Mouse (Mus musculus): ENCODE data around the gene Lsm10. TPM values are rescaled to one million over a fixed set of nuclear protein-coding genes. Genes with fewer than 3 reads are reported as not detected.

Lsm10 gene
- total RNA-seq (2021), result 10 to 100 TPM; 11.3 to 14.4 TPM
- long read RNA-seq, experiment 1, transcript Lsm10-201 (2 exons, 943 nt), result major isoform, 10 of 15 reads
- long read RNA-seq, experiment 1, transcript Lsm10-203 (2 exons, 808 nt), result minor isoform, 5 of 15 reads
- long read RNA-seq, experiment 1, partial matches to known transcripts, result 0 of 15 reads
- long read RNA-seq, experiment 1, other reads (novel, unspliced or antisense), result 0 of 15 reads
- long read RNA-seq, experiment 2, partial matches to known transcripts, result 0 of 4 reads
- long read RNA-seq, experiment 2, other reads (novel, unspliced or antisense), result 1 of 4 reads

DNA sequence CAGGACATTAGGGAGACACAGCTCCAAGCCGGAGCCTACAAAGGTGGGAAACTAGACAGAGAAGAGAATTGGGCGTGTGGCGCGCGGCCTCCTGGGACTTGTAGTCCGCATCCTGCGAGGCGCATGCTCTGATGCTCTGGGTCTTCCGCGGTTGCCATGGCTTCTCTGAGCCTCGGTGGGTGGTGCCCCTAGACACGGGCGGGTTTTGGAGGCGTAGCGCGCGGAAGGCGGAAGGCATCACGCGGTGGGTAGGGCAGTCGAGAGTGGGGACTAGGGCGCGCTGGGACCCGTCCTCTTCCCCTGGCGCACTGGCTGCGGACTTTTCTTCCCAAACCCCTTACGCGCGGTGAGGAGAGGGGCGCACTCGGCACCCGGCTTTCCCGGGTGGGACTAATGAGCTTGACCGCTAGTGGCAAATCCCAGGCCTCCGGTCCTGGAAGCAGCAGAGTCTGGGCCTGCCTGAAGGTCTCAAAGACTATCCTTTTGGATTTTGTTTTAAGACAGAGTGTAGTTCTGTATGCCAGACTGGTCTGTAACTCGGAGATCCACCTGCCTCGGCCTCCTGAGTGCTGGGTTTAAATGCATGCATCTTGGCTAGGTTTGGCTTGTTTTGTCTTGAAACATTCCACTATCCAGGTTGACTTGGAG lies at the start of gene Lsm10:
Lsm10 (plus strand) TSS at position 160 of the 648 bp plus-strand sequence.
- peak within 1 kb of the TSS; percentile 78 for H3K4me3 ChIP-seq
- intact Hi-C loops (cut with DNase I), result no loop called here
- TF ChIP-seq CTCF (IDR thresholded peaks at IDR 0.05), result no peak; the same call in 1 of the 2 replicates
- peak; percentile 94 to 97 for DNase-seq (ENCODE audit: extremely low spot score in 1 of 2, low spot score in 2 of 2)
- H3K27ac ChIP-seq, result peak within 1 kb of the TSS; percentile 85

DNA sequence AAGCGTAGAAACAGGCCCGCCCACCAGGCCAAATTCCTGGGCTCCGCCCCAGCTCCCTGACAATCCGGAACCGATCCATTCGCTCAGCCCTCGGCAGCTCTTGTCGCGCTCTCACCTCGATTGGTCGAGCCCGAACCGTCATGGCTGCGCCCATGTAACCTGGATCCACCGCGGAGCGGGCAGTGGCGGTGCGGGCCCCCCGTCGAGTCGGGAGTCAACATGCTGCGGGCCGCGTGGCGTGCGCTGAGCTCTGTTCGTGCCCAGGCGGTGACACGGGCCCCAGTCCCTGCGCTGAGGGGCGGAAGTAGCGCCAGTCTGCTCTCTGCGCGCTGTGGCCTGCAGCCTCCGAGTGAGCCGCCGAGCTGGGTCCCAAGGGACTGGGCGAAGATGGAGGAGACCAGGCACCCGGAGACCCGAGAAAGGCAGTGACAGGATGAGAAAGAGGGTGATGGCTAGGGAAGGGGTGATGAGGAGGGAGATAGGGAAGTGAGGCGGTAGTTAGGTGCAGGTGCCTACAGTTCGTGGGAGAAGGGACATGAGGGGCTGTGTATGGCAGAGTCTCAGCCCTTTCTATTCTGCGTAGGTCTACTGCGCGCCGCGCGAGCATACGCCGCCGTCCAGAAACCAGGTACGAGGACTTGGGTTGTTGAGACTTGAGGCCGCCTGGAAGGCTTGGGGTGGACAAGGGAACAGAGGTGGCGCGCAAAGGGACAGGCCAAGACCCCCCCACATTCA lies 49.4 kb upstream of the Lsm10 start, which contains the start of gene Mrps15:
Mrps15 (plus strand) TSS at position 75 of the 735 bp plus-strand sequence.
- H3K4me3 ChIP-seq, result peak within 1 kb of the TSS; percentile 85
- peak within 1 kb of the TSS; percentile 70 for H3K27ac ChIP-seq
- DNase-seq (ENCODE audit: extremely low spot score in 1 of 2, low spot score in 2 of 2), result peak; percentile 80 to 86
- TF ChIP-seq CTCF (IDR thresholded peaks at IDR 0.05), result no peak
- intact Hi-C loops (cut with DNase I), result loop anchor here (5.0 kb wide), 1 partner anchor 1185 kb away; the partner anchor contains the start of gene Maneal

- Histone ChIP-seq H3K4me3 (no peak overlapping the region), H3K27ac (no peak overlapping the region)
- peak; percentile 42 to 63 for DNase-seq (ENCODE audit: extremely low spot score in 1 of 2, low spot score in 2 of 2)
- intact Hi-C loops (cut with DNase I), result no loop called here
- no peak for TF ChIP-seq CTCF (IDR thresholded peaks at IDR 0.05)
Measured at GRCm38 (mm10) chr4:126051617-126052016, 44.8 kb upstream of the Lsm10 start.

- no peak for DNase-seq (ENCODE audit: extremely low spot score in 1 of 2, low spot score in 2 of 2)
- intact Hi-C loops (cut with DNase I), result loop anchor here (5.0 kb wide), 1 partner anchor 1020 kb away; the partner anchor contains the start of gene Zmym6
- Histone ChIP-seq H3K4me3 (peak overlapping the region; percentile 79), H3K27ac (no peak overlapping the region)
- no peak for TF ChIP-seq CTCF (IDR thresholded peaks at IDR 0.05)
Measured at GRCm38 (mm10) chr4:126057207-126058133, 39.0 kb upstream of the Lsm10 start.

DNA sequence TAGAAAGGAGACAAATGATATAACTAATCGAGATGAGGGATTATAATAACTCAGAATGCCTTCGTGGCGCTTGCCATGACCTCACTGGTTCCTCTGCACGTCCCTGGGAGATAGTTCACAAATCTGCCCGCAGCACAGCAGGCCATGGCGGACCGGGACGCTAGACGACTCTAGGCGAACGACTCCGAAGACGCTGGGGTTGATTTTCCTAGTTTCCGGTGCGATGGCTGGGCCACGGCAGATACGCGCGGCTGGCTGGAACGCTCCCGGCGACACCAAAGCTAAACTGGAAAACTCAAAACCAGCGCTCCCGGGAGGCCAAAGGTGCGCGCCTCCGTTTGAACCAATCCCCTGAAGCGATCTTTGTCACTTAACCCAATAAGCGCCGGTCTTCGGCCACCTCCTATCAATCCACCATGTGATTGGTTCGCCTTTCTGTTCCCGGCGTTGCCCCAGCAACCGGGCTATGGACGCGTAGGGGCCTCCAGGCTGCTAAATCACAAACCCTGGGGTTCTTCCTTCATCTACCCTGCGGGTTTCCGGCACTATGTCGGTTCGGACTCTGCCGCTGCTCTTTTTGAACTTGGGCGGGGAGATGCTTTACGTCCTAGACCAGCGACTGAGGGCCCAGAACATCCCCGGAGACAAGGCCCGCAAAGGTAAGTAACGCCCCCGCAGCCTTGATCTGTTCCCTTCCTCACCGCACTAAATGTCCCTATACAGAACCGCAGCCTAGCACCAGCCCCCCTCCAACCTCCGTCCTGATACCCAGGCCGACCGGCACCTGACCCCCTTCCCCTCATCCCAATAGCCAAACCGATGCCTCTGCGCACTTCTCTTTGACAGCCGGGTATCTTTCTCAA lies 38.1 kb upstream of the Lsm10 start, which contains the start of gene Oscp1:
Oscp1 (plus strand) TSS at position 432 of the 863 bp plus-strand sequence.
- H3K4me3 ChIP-seq, result peak within 1 kb of the TSS; percentile 79
- TF ChIP-seq CTCF (IDR thresholded peaks at IDR 0.05), result no peak
- peak; percentile 90 to 92 for DNase-seq (ENCODE audit: extremely low spot score in 1 of 2, low spot score in 2 of 2)
- intact Hi-C loops (cut with DNase I), result loop anchor here (5.0 kb wide), 1 partner anchor 1019 kb away; the partner anchor contains the start of gene Zmym6
- H3K27ac ChIP-seq, result peak within 1 kb of the TSS; percentile 91

DNA sequence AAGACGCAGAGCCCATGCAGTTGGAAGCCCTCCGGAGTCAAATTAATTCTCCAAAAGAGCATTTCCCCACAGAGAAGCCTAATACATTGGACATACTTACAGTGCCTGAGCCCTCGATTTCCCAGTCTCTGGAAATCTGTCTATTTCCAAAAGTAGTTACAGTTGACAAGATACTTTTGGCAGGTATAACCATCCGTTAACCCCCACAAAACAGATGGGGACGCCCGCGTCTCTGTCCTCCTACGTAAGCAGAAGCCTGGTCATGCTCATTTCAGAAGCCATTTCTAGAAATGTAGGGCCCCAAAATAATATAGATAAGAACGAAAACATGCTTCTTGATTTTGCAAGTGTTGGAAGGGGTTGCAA lies 37.4 kb upstream of the Lsm10 start:
- intact Hi-C loops (cut with DNase I), result loop anchor here (5.0 kb wide), 1 partner anchor 1018 kb away; the partner anchor contains the start of gene Zmym6

GRCm38 (mm10) chr4:126062856-126063255 lies 33.6 kb upstream of the Lsm10 start:
- DNase-seq (ENCODE audit: extremely low spot score in 1 of 2, low spot score in 2 of 2), result peak in 1 of 2 experiments; percentile 24
- peak overlapping the region; percentile 56; the same call in 1 of the 2 replicates for H3K27ac ChIP-seq
- TF ChIP-seq CTCF (IDR thresholded peaks at IDR 0.05), result peak; percentile 60
- H3K4me3 ChIP-seq, result no peak overlapping the region
- intact Hi-C loops (cut with DNase I), result no loop called here

More for the DNA sequence above, 37.4 kb upstream of the Lsm10 start:
- Histone ChIP-seq H3K4me3 (peak overlapping the region; percentile 79), H3K27ac (peak overlapping the region; percentile 91)
- TF ChIP-seq CTCF (IDR thresholded peaks at IDR 0.05), result no peak
- peak; percentile 52 to 71 for DNase-seq (ENCODE audit: extremely low spot score in 1 of 2, low spot score in 2 of 2)

DNA sequence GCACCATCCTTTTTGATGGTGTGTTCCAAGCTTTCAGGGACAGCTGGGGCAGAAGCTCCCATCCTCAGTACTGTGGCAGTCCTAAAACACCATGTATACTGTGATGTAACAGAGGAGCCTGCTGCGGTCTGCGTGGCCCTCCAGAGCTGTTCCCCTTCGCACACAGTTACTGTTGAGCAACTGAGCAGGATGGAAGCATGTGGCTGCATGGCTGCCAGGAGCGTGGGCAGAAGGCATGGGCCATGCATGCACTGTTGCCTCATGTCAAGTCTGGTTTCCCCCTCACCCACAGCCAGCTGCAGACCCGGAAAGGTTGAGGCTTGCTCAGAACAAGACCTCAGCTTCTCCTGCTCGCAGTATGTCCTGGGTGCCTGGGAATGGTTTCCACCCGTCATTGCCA lies 31.2 kb upstream of the Lsm10 start:
- no peak for TF ChIP-seq CTCF (IDR thresholded peaks at IDR 0.05)
- peak in 1 of 2 experiments; percentile 19 for DNase-seq (ENCODE audit: extremely low spot score in 1 of 2, low spot score in 2 of 2)
- Histone ChIP-seq H3K4me3 (no peak overlapping the region), H3K27ac (no peak overlapping the region)
- intact Hi-C loops (cut with DNase I), result no loop called here

GRCm38 (mm10) chr4:126067401-126068077 lies 28.9 kb upstream of the Lsm10 start:
- no peak overlapping the region for H3K27ac ChIP-seq
- no peak for TF ChIP-seq CTCF (IDR thresholded peaks at IDR 0.05)
- no peak overlapping the region for H3K4me3 ChIP-seq
- intact Hi-C loops (cut with DNase I), result no loop called here
- DNase-seq (ENCODE audit: extremely low spot score in 1 of 2, low spot score in 2 of 2), result peak in 1 of 2 experiments; percentile 24

All from left cerebral cortex, adult 2 months (tissue).